Mouse (Mus musculus) ES-Bruce4 (cell line): ENCODE results near the gene Acoxl. TPM values are rescaled to one million over a fixed set of nuclear protein-coding genes. Genes with fewer than 3 reads are reported as not detected.

Experiments used
- H3K27ac ChIP-seq: 2 replicates; pipeline ENCODE4 v1.5.1; 2012; ENCODE audit warnings: low read length, inconsistent platforms; ENCODE audit not compliant: insufficient read depth
- H3K27me3 ChIP-seq: 2 replicates; pipeline ENCODE4 v1.6.1; 2012; ENCODE audit warnings: mild to moderate bottlenecking, low read length, inconsistent platforms; ENCODE audit not compliant: control insufficient read depth, poor library complexity, insufficient read depth, severe bottlenecking
- H3K36me3 ChIP-seq: 2 replicates; pipeline ENCODE4 v1.6.1; 2012; ENCODE audit warnings: inconsistent platforms, mild to moderate bottlenecking, low read length, moderate library complexity; ENCODE audit not compliant: control insufficient read depth, poor library complexity, insufficient read depth, severe bottlenecking
- H3K4me1 ChIP-seq: one replicate; pipeline ENCODE4 v1.8.1; 2011; ENCODE audit warnings: low read length; ENCODE audit not compliant: control insufficient read depth, insufficient read depth
- H3K4me3 ChIP-seq: 2 replicates; pipeline ENCODE4 v1.5.1; 2011; ENCODE audit warnings: low read depth, mild to moderate bottlenecking, low read length
- H3K9ac ChIP-seq: 2 replicates; pipeline ENCODE4 v1.6.1; 2012; ENCODE audit warnings: low read depth, mild to moderate bottlenecking, inconsistent platforms; ENCODE audit not compliant: poor library complexity, severe bottlenecking
- H3K9me3 ChIP-seq: replicated peaks from 2 replicates; pipeline ENCODE4 v1.6.1; 2012; ENCODE audit warnings: mild to moderate bottlenecking, low read length, inconsistent platforms; ENCODE audit not compliant: control insufficient read depth, poor library complexity, insufficient read depth, severe bottlenecking
- CTCF ChIP-seq: IDR thresholded peaks from one replicate; pipeline ENCODE4 v1.8.1; 2011; ENCODE audit warnings: low read depth, low read length
- EP300 ChIP-seq: IDR thresholded peaks from 2 replicates; pipeline ENCODE4 v1.6.1; 2011; ENCODE audit warnings: low read depth, low read length; ENCODE audit not compliant: insufficient read depth
- POLR2A ChIP-seq: IDR thresholded peaks from one replicate; pipeline ENCODE4 v1.8.1; 2011; ENCODE audit warnings: low read length; ENCODE audit not compliant: insufficient read depth
- polyA plus RNA-seq: library from polyadenylated mRNA; stranded (reverse); fragments of >200 nt; gene quantifications from 2 replicates; pipeline ENCODE4 v1.2.4, GENCODE M21; 2011; ENCODE audit warnings: low read depth; ENCODE audit not compliant: missing spikeins, insufficient read depth, insufficient read length

Acoxl gene
- polyA plus RNA-seq, 1 experiment, result not detected

- TF ChIP-seq CTCF (no peak), POLR2A (no peak), EP300 (no peak)
- Histone ChIP-seq H3K36me3 (no peaks in the 10 kb centered on the region), H3K27me3 (no peaks in the 10 kb centered on the region), H3K9me3 (no peaks in the 10 kb centered on the region), H3K27ac (no peak overlapping the region), H3K4me1 (no peaks in the 10 kb centered on the region), H3K9ac (no peak overlapping the region), H3K4me3 (no peak overlapping the region)
Observed at GRCm38 (mm10) chr2:127846008-127846407, 7.3 kb downstream of the Acoxl start.

GRCm38 (mm10) chr2:127846571-127846970 lies 7.9 kb downstream of the Acoxl start:
- Histone ChIP-seq H3K4me1 (no peaks in the 10 kb centered on the region), H3K27me3 (no peaks in the 10 kb centered on the region), H3K9ac (no peak overlapping the region), H3K27ac (no peak overlapping the region), H3K36me3 (no peaks in the 10 kb centered on the region), H3K4me3 (no peak overlapping the region), H3K9me3 (no peaks in the 10 kb centered on the region)
- TF ChIP-seq EP300, result no peak
- TF ChIP-seq CTCF, result no peak
- TF ChIP-seq POLR2A, result no peak

- H3K36me3 ChIP-seq, result no peaks in the 10 kb centered on the region
- no peaks in the 10 kb centered on the region for H3K27me3 ChIP-seq
- H3K9ac ChIP-seq, result no peak overlapping the region
- H3K9me3 ChIP-seq, result no peaks in the 10 kb centered on the region
- H3K4me3 ChIP-seq, result no peak overlapping the region
- no peak for TF ChIP-seq EP300
- TF ChIP-seq POLR2A, result no peak
- TF ChIP-seq CTCF, result no peak
- H3K4me1 ChIP-seq, result no peaks in the 10 kb centered on the region
- H3K27ac ChIP-seq, result no peak overlapping the region
Observed at GRCm38 (mm10) chr2:127850371-127850770, 11.7 kb downstream of the Acoxl start.

- no peaks in the 10 kb centered on the region for H3K36me3 ChIP-seq
- no peak for TF ChIP-seq POLR2A
- no peak for TF ChIP-seq EP300
- no peak for TF ChIP-seq CTCF
- H3K9me3 ChIP-seq, result no peaks in the 10 kb centered on the region
- H3K9ac ChIP-seq, result no peak overlapping the region
- no peak overlapping the region for H3K27ac ChIP-seq
- H3K27me3 ChIP-seq, result no peaks in the 10 kb centered on the region
- no peaks in the 10 kb centered on the region for H3K4me1 ChIP-seq
- H3K4me3 ChIP-seq, result no peak overlapping the region
Observed at GRCm38 (mm10) chr2:127854332-127854991, 15.8 kb downstream of the Acoxl start.

GRCm38 (mm10) chr2:127864381-127864780 lies 25.7 kb downstream of the Acoxl start:
- H3K27me3 ChIP-seq, result no peaks in the 10 kb centered on the region
- H3K4me1 ChIP-seq, result no peaks in the 10 kb centered on the region
- no peaks in the 10 kb centered on the region for H3K36me3 ChIP-seq
- H3K9ac ChIP-seq, result no peak overlapping the region
- H3K27ac ChIP-seq, result no peak overlapping the region
- no peak for TF ChIP-seq CTCF
- H3K9me3 ChIP-seq, result no peaks in the 10 kb centered on the region
- no peak overlapping the region for H3K4me3 ChIP-seq

- no peaks in the 10 kb centered on the region for H3K27me3 ChIP-seq
- H3K9ac ChIP-seq, result no peak overlapping the region
- H3K9me3 ChIP-seq, result no peaks in the 10 kb centered on the region
- no peaks in the 10 kb centered on the region for H3K4me1 ChIP-seq
- no peak overlapping the region for H3K4me3 ChIP-seq
- no peaks in the 10 kb centered on the region for H3K36me3 ChIP-seq
- TF ChIP-seq CTCF (no peak), POLR2A (no peak), EP300 (no peak)
- no peak overlapping the region for H3K27ac ChIP-seq
Observed at GRCm38 (mm10) chr2:127881063-127881462, 42.4 kb downstream of the Acoxl start.
